Mouse (Mus musculus): Measurements from ENCODE around the gene Disp2.

Disp2 gene

DNA sequence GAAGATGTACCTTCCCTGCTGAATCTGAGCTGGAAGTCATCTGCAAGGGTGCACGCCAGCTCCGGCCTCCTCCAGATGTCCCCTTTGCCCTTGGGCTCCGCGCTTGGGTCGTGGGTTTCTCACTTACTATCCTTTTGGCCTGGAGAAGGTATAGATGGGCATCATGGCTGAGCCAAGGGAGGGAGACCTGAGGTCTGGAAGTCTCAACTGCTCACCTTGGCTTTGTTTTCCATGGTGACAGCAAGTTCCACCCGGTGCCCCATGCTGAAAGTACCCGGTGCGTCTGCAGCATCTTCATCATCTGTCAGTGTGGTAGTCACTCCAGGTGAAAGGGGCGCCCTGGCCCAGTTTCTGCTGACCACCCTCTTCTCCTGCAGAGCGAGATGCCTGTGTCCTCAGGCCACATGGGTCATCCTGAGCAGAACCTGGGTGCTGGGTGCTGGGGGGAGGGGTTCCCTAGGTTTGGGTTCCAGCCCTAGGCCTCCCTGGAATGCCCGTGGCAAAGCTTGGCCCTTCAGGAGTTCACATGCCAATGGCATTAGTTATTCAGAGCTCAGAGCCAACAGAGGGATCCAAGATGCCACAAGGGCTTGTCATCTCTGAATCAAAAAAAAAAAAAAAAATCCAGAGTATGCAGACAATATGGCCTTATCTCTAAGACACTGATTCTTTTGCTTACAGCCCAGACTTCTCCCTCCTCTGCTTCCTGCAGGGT lies 19.1 kb upstream of the Disp2 start:
- no peak for DNase-seq

DNA sequence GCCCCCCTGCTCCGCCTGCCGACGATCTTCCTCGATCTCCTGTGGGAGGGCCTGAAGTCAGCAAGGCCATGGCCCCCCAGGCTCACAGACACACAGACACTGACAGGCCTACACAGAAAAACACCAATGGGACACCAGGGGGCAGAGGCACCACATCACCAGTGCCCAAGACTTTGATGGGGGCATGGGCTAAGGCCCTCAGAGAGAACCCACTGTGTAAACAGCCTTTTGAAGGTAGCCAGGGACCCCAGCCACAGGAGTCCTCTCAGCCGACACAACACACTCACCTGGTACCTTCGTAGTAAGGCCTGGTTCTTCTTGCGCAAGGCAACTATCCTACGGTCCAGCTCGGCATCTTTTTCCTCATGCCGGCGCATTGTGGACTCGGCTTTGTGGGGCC lies 18.2 kb upstream of the Disp2 start:
- DNase-seq = no peak

- DNase-seq = peak; percentile 96
Measured at GRCm38 (mm10) chr2:118761906-118762783, 17.4 kb upstream of the Disp2 start, which contains the start of gene Ccdc9b. Ccdc9b (minus strand) TSS chr2:118762661.

DNA sequence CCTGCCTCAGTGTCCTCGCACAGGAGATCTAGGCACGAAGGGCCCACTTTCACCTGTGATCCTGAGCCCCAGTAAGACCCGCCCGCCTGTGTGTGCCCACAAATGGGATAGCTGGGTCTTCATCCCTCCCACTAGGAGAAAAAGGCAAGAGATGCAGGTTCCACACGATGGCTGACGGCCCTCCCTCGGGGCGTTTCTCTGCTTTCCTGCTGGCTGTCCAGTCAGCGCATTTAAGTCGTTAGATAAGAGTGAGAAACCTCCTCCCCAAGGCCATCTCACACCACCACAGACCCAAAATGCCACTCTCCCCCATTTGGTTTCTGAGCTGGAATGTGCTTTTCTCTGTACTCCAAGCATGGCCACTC lies 16.8 kb upstream of the Disp2 start:
- no peak for DNase-seq

DNA sequence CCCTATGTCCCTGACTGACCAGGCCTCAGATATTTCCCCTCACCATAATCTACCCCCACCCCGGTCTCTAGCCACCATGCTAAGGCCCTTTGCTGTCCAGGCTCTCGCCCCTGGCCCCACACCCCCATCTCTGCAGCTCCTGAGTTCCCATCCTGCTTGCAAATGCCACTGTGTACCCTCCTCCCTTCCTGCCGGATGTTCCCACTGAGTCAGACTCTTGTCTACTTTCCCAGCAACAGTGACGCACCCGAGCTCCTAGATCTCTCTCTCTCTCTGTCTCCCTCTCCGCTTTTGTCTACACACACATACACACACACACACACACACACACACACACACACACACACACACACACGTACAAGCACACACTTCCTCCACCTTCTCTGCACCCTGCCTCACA lies 16.1 kb upstream of the Disp2 start:
- peak; percentile 53 for DNase-seq

GRCm38 (mm10) chr2:118764094-118764831 lies 15.3 kb upstream of the Disp2 start:
- DNase-seq = peak; percentile 59

DNA sequence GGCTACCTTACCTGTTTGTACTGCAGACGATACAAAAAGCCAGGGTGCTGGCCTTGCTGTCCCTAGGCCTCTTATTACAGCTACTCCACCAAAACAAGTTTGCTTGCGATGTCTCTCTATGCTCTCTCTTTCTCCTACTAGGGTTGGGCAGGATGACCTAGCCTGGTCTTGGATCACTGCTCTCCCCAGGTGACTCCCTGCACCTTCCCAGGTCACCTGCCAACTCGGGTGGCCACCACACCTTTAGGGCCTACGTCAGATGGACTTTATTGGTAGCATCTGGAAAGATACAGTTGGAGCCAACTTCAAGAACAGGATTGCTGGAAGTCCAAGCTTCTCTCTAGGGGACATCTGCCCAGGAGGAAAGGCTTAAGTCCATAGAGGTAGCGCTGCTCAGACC lies 14.6 kb upstream of the Disp2 start:
- no peak for DNase-seq

DNA sequence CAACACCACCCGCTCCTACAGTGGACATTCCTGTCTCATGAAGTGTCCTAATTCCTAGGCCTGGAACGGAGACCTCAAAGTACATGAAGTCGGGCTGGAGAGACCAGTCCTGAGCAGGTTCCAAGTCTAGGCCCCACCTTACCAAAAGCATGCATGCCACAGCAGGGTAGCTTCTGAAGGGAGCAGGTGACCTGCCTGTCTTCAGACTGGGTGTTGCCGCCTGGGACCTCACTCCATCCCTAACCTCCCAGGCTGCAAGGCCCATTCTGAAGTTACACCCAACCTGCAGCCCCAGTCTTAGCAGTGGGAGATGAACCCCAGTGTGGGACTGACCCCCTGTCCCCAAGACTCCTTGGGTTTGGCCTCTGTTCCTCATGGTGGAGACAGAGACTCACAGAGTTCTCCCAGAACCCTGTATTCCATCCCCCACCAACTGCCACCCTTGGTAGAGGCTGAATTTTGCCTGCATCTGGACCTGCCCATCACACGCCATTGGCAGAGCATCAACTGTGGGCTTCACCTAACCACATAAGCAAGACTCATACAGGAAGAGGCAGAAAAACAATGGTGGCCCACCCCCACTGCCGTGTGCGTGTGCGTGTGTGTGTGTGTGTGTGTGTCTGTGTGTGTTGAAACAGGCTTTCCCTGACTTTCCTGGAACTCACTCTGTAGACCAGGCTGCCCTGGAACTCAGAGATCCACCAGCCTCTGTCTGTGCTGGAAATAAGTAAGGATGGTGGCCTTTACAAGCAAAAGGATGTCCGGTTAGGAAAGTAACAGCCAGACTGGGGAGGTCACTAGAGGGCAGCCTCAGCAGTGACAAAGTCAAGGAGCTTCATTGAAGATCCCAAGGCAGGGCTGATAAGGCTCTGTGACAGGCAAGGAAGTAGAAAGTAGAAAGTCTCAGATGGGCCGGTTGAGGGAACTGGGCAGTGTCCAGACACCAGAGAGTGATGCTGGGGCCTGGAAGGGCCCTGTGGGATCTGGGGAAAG lies 13.2 kb upstream of the Disp2 start:
- DNase-seq = no peak

- no peak for DNase-seq
Measured at GRCm38 (mm10) chr2:118772158-118772874, 7.2 kb upstream of the Disp2 start, which contains the start of gene Phgr1. Phgr1 (plus strand) TSS chr2:118772769.

GRCm38 (mm10) chr2:118774536-118774935 lies 5.0 kb upstream of the Disp2 start:
- DNase-seq = no peak

GRCm38 (mm10) chr2:118775396-118775795 lies 4.1 kb upstream of the Disp2 start:
- no peak for DNase-seq

- no peak for DNase-seq
Measured at GRCm38 (mm10) chr2:118775846-118776245, 3.7 kb upstream of the Disp2 start.

- DNase-seq = no peak
Measured at GRCm38 (mm10) chr2:118776295-118776694, 3.2 kb upstream of the Disp2 start.

GRCm38 (mm10) chr2:118778418-118778817 lies 1.1 kb upstream of the Disp2 start:
- DNase-seq = no peak

GRCm38 (mm10) chr2:118779065-118779464 lies 454 bp upstream of the Disp2 start:
- peak; percentile 18 for DNase-seq

GRCm38 (mm10) chr2:118781115-118781514 lies 1.6 kb downstream of the Disp2 start:
- no peak for DNase-seq

GRCm38 (mm10) chr2:118782303-118782702 lies 2.8 kb downstream of the Disp2 start:
- no peak for DNase-seq

DNA sequence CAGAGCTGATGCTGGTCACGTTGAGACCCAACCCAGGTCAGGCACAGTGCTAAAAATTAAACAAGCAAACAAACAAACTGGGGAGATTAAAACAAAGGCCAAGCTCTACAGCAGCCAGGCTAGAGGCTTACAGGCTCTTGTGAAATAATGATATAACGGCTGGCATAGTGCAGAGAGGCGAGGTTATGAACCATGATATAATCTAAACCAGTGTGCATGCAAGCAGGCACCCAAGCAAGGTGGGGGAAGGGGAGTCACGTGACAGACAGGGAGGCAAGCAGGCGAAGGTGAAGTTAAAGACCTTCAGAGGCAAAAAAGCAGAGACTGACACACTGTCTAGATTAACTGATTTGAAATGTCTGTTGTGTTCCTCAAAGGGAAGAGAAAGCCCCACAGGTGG lies 3.6 kb downstream of the Disp2 start:
- DNase-seq = peak; percentile 16

GRCm38 (mm10) chr2:118783663-118784062 lies 4.1 kb downstream of the Disp2 start:
- no peak for DNase-seq

DNA sequence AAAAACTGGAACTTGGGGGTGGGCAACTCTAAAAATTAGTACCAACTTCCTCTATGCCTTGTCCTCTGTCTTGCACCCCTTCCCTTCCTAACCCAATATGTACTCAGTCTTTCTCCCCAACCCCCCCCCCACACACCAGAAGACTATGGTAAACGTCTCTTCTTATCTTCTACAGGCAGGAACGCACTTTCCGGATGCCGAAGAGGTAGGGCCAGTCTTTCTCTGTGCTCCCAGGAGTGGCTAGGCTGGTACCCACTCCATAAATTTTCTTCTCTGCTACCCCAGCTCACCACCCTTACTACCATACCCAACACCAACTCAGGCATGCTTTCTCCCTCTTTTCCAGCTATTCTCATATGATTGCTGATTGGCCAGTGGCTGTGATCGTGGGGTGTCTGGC lies 7.0 kb downstream of the Disp2 start:
- no peak for DNase-seq

GRCm38 (mm10) chr2:118789501-118789900 lies 10.0 kb downstream of the Disp2 start:
- no peak for DNase-seq

GRCm38 (mm10) chr2:118790221-118790550 lies 10.7 kb downstream of the Disp2 start:
- DNase-seq = no peak
